Mouse (Mus musculus): ENCODE measurements around the gene Qsox1.
A peak's percentile ranks its signal among the peaks of the same experiment; 100 is the strongest.

The Qsox1 gene

DNA sequence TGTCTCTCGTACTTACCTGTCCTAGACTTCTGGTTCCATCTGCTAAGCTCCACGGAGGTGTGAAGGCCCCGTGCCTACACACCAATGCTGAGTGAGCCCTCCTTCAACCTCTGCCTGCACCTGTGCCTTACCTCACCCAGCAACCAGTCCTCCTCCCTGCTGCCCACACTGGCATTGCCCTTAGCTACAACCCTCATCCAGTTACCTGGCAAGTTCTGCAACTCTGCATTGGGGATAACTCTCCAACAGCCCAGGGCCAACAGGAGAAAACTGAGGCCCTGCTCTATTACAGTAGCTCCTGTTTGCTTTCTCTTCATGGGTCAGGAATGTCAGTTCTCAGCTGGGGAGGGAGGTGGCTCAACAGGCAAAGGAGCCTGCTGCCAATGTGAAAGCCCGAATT is 14.7 kb downstream of the Qsox1 start:
- DNase-seq = no peak

DNA sequence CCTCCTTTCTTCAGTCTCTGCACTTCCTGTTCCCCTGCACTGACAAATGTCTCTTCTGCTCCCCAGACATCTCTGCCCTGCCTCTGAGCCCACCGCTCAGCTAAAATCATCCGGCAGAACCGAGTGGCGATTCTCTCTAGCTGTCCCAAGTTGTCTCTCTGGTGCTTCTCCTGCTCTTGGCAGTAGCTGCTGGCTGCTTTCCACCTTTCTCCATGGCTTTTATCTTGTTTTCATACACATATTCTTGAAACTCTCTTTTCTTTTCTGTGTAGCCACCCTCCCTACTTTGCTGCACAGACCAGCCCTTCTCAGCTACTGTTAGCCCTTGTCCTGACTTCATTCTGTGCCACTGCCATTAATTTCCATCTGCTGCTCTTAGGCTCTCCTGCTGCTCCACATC is 15.3 kb downstream of the Qsox1 start:
- no peak for DNase-seq

DNA sequence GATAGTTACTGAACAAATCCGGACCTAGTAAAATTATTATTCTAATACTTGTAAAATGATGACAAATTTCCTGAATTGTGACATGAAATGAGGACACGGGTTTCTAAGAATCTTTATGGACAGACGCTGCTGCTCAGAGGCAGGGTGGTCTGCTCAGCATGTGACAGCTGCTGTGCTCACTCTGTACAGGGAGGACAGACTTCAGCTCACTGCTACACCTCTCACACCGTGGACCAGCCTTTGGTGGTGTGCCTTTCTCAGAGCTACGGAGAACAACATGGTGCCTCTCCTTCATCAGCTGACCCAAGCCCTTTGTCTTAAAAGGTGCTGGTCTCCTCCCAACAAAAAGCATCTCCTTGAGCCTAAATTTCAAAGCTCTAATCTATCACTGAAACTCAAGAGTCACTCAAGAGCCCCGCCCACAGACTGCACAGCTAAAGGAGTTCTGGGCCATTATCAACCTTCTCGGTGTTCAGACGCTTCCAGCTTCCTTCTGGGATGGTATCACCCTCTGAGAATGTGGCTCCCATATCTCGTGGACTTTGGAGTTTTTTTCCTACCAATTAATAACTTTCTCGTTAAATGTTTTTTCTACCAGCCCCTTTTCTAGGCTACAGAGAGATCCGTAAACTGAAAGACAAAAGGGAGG is 15.8 kb downstream of the Qsox1 start:
- DNase-seq = no peak

DNA sequence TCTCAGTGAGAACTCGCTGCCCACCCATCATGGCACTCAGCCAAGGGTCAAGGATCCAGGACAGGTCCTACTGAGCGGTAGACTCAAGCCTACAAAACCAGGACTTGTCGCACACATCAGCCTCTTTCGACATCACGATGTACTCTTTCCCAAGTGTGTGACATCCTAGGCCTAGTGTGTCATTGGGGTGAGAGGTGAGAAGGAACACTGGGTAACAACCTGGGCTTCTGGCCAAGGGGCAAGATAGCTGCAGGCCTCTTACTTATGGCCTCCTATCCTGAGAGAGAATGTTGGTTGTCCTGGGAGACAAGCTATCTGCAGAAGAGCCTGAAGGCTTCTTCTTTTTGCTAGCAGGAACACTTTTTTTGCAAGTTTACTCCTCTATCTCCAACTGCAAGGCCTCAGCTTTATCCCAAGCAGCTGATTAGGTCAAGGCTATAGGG is 16.9 kb downstream of the Qsox1 start:
- DNase-seq = no peak

DNA sequence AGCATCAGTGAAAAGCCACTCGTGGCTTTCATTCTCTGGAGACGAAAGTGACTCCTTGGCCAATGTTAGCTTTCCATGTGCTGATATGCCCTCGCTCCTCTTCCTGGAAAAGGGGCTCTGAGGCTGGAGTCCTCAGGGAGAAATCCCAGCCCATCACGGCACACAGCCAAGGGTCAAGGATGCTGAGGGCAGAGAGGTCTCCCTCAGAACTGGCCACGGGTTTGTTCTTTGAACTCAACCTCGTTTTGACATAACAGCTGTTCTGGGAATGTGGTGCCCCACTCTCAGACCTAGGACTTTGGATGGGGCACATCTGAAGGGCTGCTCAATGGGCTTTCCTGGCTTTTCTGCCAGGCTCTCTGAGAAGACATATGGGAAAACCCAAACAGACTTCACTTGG is 17.8 kb downstream of the Qsox1 start:
- DNase-seq = no peak

DNA sequence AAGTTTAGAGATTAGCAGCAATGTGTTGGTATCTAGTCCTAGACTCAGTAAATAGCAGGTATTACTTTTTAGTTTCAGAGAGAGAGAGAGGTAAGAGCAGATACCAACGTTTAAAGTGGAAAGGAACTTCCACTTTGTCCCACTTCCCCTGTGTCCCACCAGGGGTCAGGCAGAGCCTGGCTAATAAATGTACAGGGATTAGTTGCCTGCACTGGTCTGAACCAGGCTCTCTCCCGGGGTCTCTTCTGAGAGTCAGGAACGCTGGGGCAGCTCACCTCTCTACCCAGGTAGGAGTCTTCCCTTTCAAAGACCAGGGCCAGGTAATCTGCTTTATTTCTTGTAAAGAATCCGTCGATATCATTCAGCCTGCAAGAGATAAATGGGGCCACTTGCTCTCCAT is 20.8 kb downstream of the Qsox1 start:
- DNase-seq = no peak

GRCm38 (mm10) chr1:155790111-155790974 is 22.3 kb downstream of the Qsox1 start:
- DNase-seq = peak; percentile 39

DNA sequence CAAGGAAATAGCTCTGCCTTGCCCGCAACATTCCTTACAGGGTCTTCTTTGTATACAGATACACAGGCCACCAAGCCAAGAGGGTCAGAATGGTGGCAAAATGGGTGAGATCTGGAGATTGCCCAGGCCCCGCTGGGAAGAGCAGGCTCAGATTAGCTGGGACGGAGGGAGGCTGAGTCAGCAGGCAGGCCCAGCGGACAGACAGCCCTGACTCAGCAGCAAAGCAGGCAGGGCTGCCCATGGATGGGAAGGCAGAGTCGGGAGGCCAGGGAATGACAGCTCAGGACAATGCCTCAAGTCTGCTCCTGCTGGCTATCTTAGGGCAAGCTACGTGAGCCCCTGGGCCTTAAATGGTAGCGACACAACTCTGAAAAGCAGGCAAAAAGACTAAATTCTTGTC is 26.8 kb downstream of the Qsox1 start:
- DNase-seq = no peak

GRCm38 (mm10) chr1:155784343-155785205 is 28.1 kb downstream of the Qsox1 start:
- DNase-seq = peak; percentile 50

GRCm38 (mm10) chr1:155782382-155782781 is 30.3 kb downstream of the Qsox1 start:
- no peak for DNase-seq

DNA sequence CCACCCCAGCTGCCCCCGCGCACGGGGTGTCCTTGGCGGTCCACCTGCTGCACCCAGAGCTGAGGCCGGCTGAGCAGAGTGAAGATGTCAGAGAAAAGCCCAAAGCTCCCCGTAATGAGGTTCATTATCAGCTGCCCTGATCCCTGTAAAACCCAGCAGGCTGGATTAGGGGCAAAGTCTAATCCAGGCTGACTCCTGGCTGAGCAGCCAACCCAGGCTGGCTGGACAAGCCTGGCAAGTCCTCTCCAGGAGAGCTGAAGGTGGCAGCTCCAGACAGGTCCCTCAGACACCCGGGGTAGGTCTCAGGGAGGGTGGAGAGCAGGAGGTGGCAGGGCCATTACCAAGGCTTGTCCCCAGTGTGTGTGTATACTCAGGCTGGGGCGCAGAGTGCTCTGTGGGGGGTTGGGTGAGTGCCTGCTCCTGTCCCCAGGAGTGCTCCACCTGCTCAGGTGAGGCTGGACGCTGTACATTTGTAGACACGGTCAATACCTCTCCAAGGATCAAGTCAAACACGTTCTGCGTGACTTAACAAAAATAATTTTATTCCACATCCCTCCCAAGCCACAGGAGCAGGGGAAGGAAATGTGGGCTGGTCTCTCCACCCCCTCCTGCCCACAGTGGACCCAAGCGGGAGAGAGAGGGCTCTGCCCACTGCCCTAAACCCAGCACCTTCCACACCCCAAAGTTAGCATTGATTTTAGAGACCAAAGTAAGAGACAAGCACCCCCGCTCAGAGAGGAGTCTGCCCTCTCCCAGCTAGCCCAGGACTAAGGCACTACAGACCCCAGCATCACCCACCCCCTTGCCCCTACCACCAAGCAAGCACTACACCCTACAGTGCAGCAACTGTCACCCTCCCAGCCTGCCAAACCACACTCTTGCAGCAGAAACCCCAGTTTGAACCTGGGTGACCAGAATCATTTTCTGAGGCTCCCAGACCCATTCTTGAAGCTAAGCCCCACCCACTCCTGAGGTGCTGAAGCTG is 34.8 kb downstream of the Qsox1 start:
- DNase-seq = no peak

DNA sequence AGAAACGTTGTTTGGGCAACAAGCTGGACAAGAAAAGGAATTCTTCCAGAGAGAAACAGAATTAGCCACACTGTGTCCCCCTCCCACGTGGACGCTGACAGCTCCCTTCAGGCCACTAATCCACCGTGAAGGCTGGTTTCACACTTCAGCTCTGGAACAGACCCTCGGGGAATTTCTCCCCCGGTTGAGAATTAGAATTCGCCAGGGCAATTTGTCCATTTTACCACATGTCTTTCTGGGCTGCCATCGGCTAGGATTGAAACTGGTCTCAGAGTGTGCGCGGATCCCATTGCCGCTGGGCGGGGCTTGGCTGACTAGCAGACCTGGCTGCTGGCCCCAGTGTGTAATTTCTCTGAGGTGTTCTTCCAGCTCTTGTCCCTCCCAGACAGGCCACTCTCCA is 53.5 kb downstream of the Qsox1 start:
- no peak for DNase-seq

GRCm38 (mm10) chr1:155758711-155759110 is 54.0 kb downstream of the Qsox1 start:
- DNase-seq = no peak

DNA sequence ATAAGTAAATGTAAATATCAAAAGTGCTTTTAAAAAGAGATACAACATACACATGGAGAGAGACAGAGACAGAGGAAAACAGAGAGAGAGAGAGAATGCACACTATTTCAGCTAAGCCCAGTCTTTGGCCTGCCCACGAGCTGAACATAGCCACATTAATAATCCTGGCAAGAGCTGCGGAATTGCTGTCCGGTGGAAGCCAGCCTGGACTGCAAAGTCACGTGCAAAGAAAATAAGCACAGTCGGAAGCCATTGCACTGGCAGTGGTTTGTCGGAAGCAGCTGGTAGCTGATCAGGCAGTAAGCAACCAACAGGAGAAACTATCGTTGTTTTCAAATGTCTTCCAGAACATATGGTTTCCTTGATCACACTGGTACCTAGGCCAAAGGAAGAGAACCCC is 55.1 kb downstream of the Qsox1 start:
- no peak for DNase-seq

GRCm38 (mm10) chr1:155753411-155753810 is 59.3 kb downstream of the Qsox1 start:
- DNase-seq = no peak

GRCm38 (mm10) chr1:155751484-155752255 is 61.0 kb downstream of the Qsox1 start, which contains the start of gene Lhx4:
Lhx4 (minus strand) TSS chr1:155751684.
- no peak for DNase-seq

GRCm38 (mm10) chr1:155750517-155751178 is 62.0 kb downstream of the Qsox1 start:
- no peak for DNase-seq

- DNase-seq = no peak
Observed at GRCm38 (mm10) chr1:155747911-155748310, 64.8 kb downstream of the Qsox1 start.

GRCm38 (mm10) chr1:155747011-155747410 is 65.7 kb downstream of the Qsox1 start:
- DNase-seq = no peak
